ENCODE assay signal across 24 mouse cellular contexts in the genomic region with DNA sequence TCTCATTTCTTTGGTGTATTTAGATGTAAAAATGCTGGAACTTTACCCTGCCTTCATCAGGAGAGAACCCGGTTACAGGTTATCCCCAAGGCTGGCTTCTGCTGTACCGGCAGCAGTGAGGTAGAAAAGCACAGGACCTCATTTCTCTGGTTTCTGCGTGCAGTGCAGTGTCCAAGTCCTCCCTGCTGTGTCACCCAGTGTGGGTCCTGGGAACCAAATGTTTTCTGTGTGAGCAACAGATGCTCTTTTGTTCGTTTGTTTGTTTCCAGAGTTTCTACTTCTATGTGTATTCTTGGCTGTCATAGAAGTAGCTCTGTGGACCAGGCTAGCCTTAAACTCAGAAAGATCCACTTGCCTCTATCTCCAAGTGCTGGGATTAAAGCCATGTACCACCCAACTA. TPM values are rescaled to one million over a fixed set of nuclear protein-coding genes. Genes with fewer than 3 reads are reported as not detected.
A peak's percentile ranks its signal among the peaks of the same experiment; 100 is the strongest.
DNase-seq lines count a peak whose midpoint lies in the region; TF ChIP-seq lines count a peak whose summit lies in the region.
"Had no signal": no experiment of that assay in that cellular context is flagged by ENCODE, and none has a peak within 500 bp of the region (broad histone marks: within the 10 kb centered on the region; RNA-seq: fewer than 3 reads in every experiment).

No protein-coding gene starts in this region.

- 0 out of 2 replicates have a peak overlapping the region, but pooled peaks have one; percentile 21 for H3K27ac ChIP-seq in left cerebral cortex, adult 2 months
- H3K27ac ChIP-seq: embryonic facial prominence, embryonic 12.5 days; gastrocnemius, adult 2 months; hindbrain, embryonic 10.5 days; hindbrain, embryonic 15.5 days; limb, embryonic 10.5 days; limb, embryonic 15.5 days; liver, embryonic 13.5 days; midbrain, embryonic 13.5 days had no signal

- no peak for TF ChIP-seq CTCF in left cerebral cortex, adult 2 months (IDR thresholded peaks at IDR 0.05)

- intact Hi-C loops in left cerebral cortex, adult 2 months (cut with DNase I), result no loop called here
- intact Hi-C loops in left cerebral cortex, postnatal 25 days (cut with DNase I), result no loop called here

- DNase-seq in left cerebral cortex, adult 2 months (ENCODE audit: extremely low spot score in 1 of 2, low spot score in 2 of 2), result no peak
- no peak for DNase-seq in left cerebral cortex, postnatal 25 days (ENCODE audit: low spot score in 2 of 2)
- DNase-seq in cerebellum, adult 11-12 months, result peak; percentile 63
- DNase-seq in cerebellum, adult 9-10 months, result peak; percentile 75
- no peak for DNase-seq in frontal cortex, postnatal 10 days (ENCODE audit: low spot score in 2 of 2)
- no peak for DNase-seq in urinary bladder, adult 2 months (ENCODE audit: low spot score)
- DNase-seq: adrenal gland, adult 2 months; adrenal gland, postnatal 36 days; B cell, adult 2 months; gastrocnemius, adult 2 months; heart, postnatal 14 days; kidney, postnatal 14 days; liver, embryonic 13.5 days; lung, adult 18-20 months; lung, postnatal 4 days; thymus, adult 2 months; thymus, postnatal 36 days had no signal

- no peak overlapping the region for H3K4me3 ChIP-seq in left cerebral cortex, adult 2 months
- H3K4me3 ChIP-seq: embryonic facial prominence, embryonic 12.5 days; gastrocnemius, adult 2 months; hindbrain, embryonic 10.5 days; hindbrain, embryonic 15.5 days; limb, embryonic 10.5 days; limb, embryonic 15.5 days; liver, embryonic 13.5 days; megakaryocyte, embryonic 14.5 days; midbrain, embryonic 13.5 days had no signal

RNA-seq across cellular contexts. Expression of a gene that starts 28.3 kb away (rescaled TPM):
- 10 to 100 TPM; 59.6 to 60.6 TPM for total RNA-seq in left cerebral cortex, adult 2 months (2021)
- 10 to 100 TPM; 61.8 TPM for total RNA-seq in left cerebral cortex, postnatal 25 days (2021)
- 64.8 and 66.3 TPM in 2 replicates for polyA plus RNA-seq in urinary bladder, adult 2 months (2012; rRNA removed)

RNA-seq across cellular contexts. Expression of a gene that starts 45.0 kb away (rescaled TPM):
- total RNA-seq in left cerebral cortex, adult 2 months (2021), result 10 to 100 TPM; 17.8 to 20.0 TPM
- total RNA-seq in left cerebral cortex, postnatal 25 days (2021), result 10 to 100 TPM; 17.5 to 20.4 TPM
- 7.0 and 7.6 TPM in 2 replicates for polyA plus RNA-seq in urinary bladder, adult 2 months (2012; rRNA removed)

RNA-seq across cellular contexts. Expression of a gene that starts 45.3 kb away (rescaled TPM):
- 10 to 100 TPM; 16.8 to 20.2 TPM for total RNA-seq in left cerebral cortex, adult 2 months (2021)
- total RNA-seq in left cerebral cortex, postnatal 25 days (2021), result 10 to 100 TPM; 15.3 to 16.8 TPM
- polyA plus RNA-seq in urinary bladder, adult 2 months (2012; rRNA removed), result 8.6 and 12.0 TPM in 2 replicates

Comparison
In these comparisons a context has a peak if more than half of its experiments do, and no peak if none do; other contexts are left out.
1. DNase-seq: peak in cerebellum, adult 11-12 months (single experiment) and cerebellum, adult 9-10 months (single experiment); none in left cerebral cortex, adult 2 months (0 of 2), left cerebral cortex, postnatal 25 days (0 of 2), frontal cortex, postnatal 10 days (0 of 2) and urinary bladder, adult 2 months (single experiment).